Comparison of ENCODE assay signal across 9 mouse cellular contexts in genomic region chr8:84771941-84772378, GRCm38 (mm10). TPM values are rescaled to one million over a fixed set of nuclear protein-coding genes. Genes with fewer than 3 reads are reported as not detected.
DNase-seq lines count a peak whose midpoint lies in the region; ATAC-seq lines count a peak whose summit lies in the region.
"Had no signal": no experiment of that assay in that cellular context is flagged by ENCODE, and none has a peak within 500 bp of the region (broad histone marks: within the 10 kb centered on the region; RNA-seq: fewer than 3 reads in every experiment).

No protein-coding gene starts in this region.

- intact Hi-C loops in heart, postnatal 14 days (cut with DNase I), result no loop called here

- no peaks in the 10 kb centered on the region for H3K9me3 ChIP-seq in heart, embryonic 14.5 days (ENCODE audit: control insufficient read depth, low read length)
- H3K9me3 ChIP-seq in forebrain, embryonic 10.5 days, result no peaks in the 10 kb centered on the region
- no peaks in the 10 kb centered on the region for H3K9me3 ChIP-seq in limb, embryonic 13.5 days
- no peaks in the 10 kb centered on the region for H3K9me3 ChIP-seq in stomach, embryonic 15.5 days
- H3K9me3 ChIP-seq: G1E had no signal

- ATAC-seq in heart, embryonic 14.5 days (ENCODE audit: insufficient number of reproducible peaks, insufficient read depth, low FRiP score, low read depth), result no peak
- ATAC-seq in limb, embryonic 13.5 days (ENCODE audit: low FRiP score, low read depth), result no peak
- ATAC-seq in stomach, embryonic 15.5 days (ENCODE audit: insufficient read depth, low FRiP score, low read depth), result no peak
- no peak for ATAC-seq in frontal cortex, adult (ENCODE audit: low TSS enrichment)

- peaks cover 50% of the 10 kb centered on the region for H3K27me3 ChIP-seq in heart, embryonic 14.5 days (ENCODE audit: control insufficient read depth, insufficient read depth, low read length)
- peaks cover 100% of the 10 kb centered on the region for H3K27me3 ChIP-seq in forebrain, embryonic 10.5 days (ENCODE audit: poor library complexity, severe bottlenecking)
- H3K27me3 ChIP-seq in limb, embryonic 13.5 days, result peaks cover 43% of the 10 kb centered on the region
- H3K27me3 ChIP-seq in stomach, embryonic 15.5 days (replicated peaks), result peaks cover 25% of the 10 kb centered on the region; the same call in 1 of the 2 replicates

- no peak for DNase-seq in heart, postnatal 14 days
- peak; percentile 58 for DNase-seq in R1 (ENCODE audit: low read depth, low spot score)
- DNase-seq in forebrain, embryonic 10.5 days (ENCODE audit: extremely low spot score, low spot score), result peak; percentile 50
- no peak for DNase-seq in thymus, postnatal 0 days (ENCODE audit: low spot score)

- H3K36me3 ChIP-seq in heart, embryonic 14.5 days (ENCODE audit: control insufficient read depth, insufficient read depth, low read length), result peaks cover 17% of the 10 kb centered on the region; the same call in 1 of the 2 replicates
- no peaks in the 10 kb centered on the region; the same call in 1 of the 2 replicates for H3K36me3 ChIP-seq in forebrain, embryonic 10.5 days (replicated peaks)
- peaks cover 49% of the 10 kb centered on the region for H3K36me3 ChIP-seq in limb, embryonic 13.5 days
- H3K36me3 ChIP-seq in stomach, embryonic 15.5 days, result peaks cover 14% of the 10 kb centered on the region; the same call in 1 of the 2 replicates

- no peak overlapping the region for H3K9ac ChIP-seq in heart, embryonic 14.5 days (ENCODE audit: low read length)
- H3K9ac ChIP-seq in limb, embryonic 13.5 days, result peak overlapping the region; percentile 61
- H3K9ac ChIP-seq in stomach, embryonic 15.5 days, result no peak overlapping the region

- 18% methylated on average over 34 of the region's 34 CpGs for WGBS in heart, embryonic 14.5 days
- 1% methylated on average over 34 of the region's 34 CpGs for WGBS in forebrain, embryonic 10.5 days
- 6% methylated on average over 34 of the region's 34 CpGs for WGBS in limb, embryonic 13.5 days
- WGBS in stomach, embryonic 15.5 days, result 20% methylated on average over 34 of the region's 34 CpGs

- H3K4me1 ChIP-seq in heart, embryonic 14.5 days (ENCODE audit: control insufficient read depth in 2 of 2, insufficient read depth in 2 of 2, low read length in 2 of 2), result peaks cover 16 to 37% of the 10 kb centered on the region in 2 experiments; a peak in 3 of 4 replicates
- peaks cover 73% of the 10 kb centered on the region for H3K4me1 ChIP-seq in forebrain, embryonic 10.5 days
- H3K4me1 ChIP-seq in limb, embryonic 13.5 days, result peaks cover 70% of the 10 kb centered on the region
- peaks cover 42% of the 10 kb centered on the region for H3K4me1 ChIP-seq in stomach, embryonic 15.5 days

- H3K4me3 ChIP-seq in heart, embryonic 14.5 days (ENCODE audit: control insufficient read depth in 1 of 2, insufficient read depth in 1 of 2, low read depth in 1 of 2, low read length in 2 of 2), result peak overlapping the region in 1 of 2 experiments; percentile 10; a peak in 1 of 4 replicates
- H3K4me3 ChIP-seq in forebrain, embryonic 10.5 days, result peak overlapping the region; percentile 32
- H3K4me3 ChIP-seq in limb, embryonic 13.5 days, result peak overlapping the region; percentile 43
- H3K4me3 ChIP-seq in stomach, embryonic 15.5 days (replicated peaks), result peak overlapping the region; percentile 13; the same call in 1 of the 2 replicates

- peak overlapping the region; percentile 37 for H3K4me2 ChIP-seq in heart, embryonic 14.5 days (ENCODE audit: low read length)
- H3K4me2 ChIP-seq in limb, embryonic 13.5 days (replicated peaks), result peak overlapping the region; percentile 68
- peak overlapping the region; percentile 41 for H3K4me2 ChIP-seq in stomach, embryonic 15.5 days

- no peak overlapping the region for H3K27ac ChIP-seq in heart, embryonic 14.5 days (replicated peaks in 1 of 2; ENCODE audit: control insufficient read depth in 1 of 2, insufficient read depth in 1 of 2, low read depth in 2 of 2, low read length in 2 of 2)
- H3K27ac ChIP-seq in forebrain, embryonic 10.5 days, result peak overlapping the region; percentile 20; the same call in 1 of the 2 replicates
- H3K27ac ChIP-seq in limb, embryonic 13.5 days, result no peak overlapping the region
- peak overlapping the region; percentile 84 for H3K27ac ChIP-seq in stomach, embryonic 15.5 days

RNA-seq across cellular contexts. Expression of gene Nfix, which starts 28.2 kb away (rescaled TPM):
- polyA plus RNA-seq in heart, embryonic 14.5 days (2014; fragmentation: Nextera tagmentation; extraction: Ambion mirVana), result 16.3 and 16.8 TPM in 2 replicates
- 100 to 1,000 TPM; 276 to 280 TPM for total RNA-seq in heart, postnatal 14 days (2021)
- 0.46 and 1.8 TPM in 2 replicates for polyA plus RNA-seq in forebrain, embryonic 10.5 days (2016; fragmentation: Nextera tagmentation; extraction: Ambion mirVana)
- 46.9 and 48.0 TPM in 2 replicates for polyA plus RNA-seq in limb, embryonic 13.5 days (2015; fragmentation: Nextera tagmentation; extraction: Ambion mirVana)
- 28.7 and 29.3 TPM in 2 replicates for polyA plus RNA-seq in stomach, embryonic 15.5 days (2015; fragmentation: Nextera tagmentation; extraction: Ambion mirVana)
- polyA plus RNA-seq in thymus, postnatal 0 days (2015; fragmentation: Nextera tagmentation; extraction: Ambion mirVana), result 7.2 and 11.7 TPM in 2 replicates

RNA-seq across cellular contexts. Expression of gene G430095P16Rik, which starts 49.2 kb away (rescaled TPM):
- polyA plus RNA-seq in heart, embryonic 14.5 days (2014; fragmentation: Nextera tagmentation; extraction: Ambion mirVana), result 5.2 and 5.9 TPM in 2 replicates
- total RNA-seq in heart, postnatal 14 days (2021), result under 1 TPM; 0.54 to 0.69 TPM
- polyA plus RNA-seq in forebrain, embryonic 10.5 days (2016; fragmentation: Nextera tagmentation; extraction: Ambion mirVana), result 1.3 and 2.1 TPM in 2 replicates
- polyA plus RNA-seq in limb, embryonic 13.5 days (2015; fragmentation: Nextera tagmentation; extraction: Ambion mirVana), result 7.1 and 9.8 TPM in 2 replicates
- polyA plus RNA-seq in stomach, embryonic 15.5 days (2015; fragmentation: Nextera tagmentation; extraction: Ambion mirVana), result 3.5 and 4.1 TPM in 2 replicates
- polyA plus RNA-seq in thymus, postnatal 0 days (2015; fragmentation: Nextera tagmentation; extraction: Ambion mirVana), result 2.4 and 3.6 TPM in 2 replicates

RNA-seq across cellular contexts. Expression of gene Dand5, which starts 50.7 kb away (rescaled TPM):
- 5.9 and 6.6 TPM in 2 replicates for polyA plus RNA-seq in heart, embryonic 14.5 days (2014; fragmentation: Nextera tagmentation; extraction: Ambion mirVana)
- 1 to 10 TPM; 6.1 to 6.4 TPM for total RNA-seq in heart, postnatal 14 days (2021)
- polyA plus RNA-seq in forebrain, embryonic 10.5 days (2016; fragmentation: Nextera tagmentation; extraction: Ambion mirVana), result 2.9 and 3.5 TPM in 2 replicates
- polyA plus RNA-seq in limb, embryonic 13.5 days (2015; fragmentation: Nextera tagmentation; extraction: Ambion mirVana), result 6.3 TPM in 2 replicates
- polyA plus RNA-seq in stomach, embryonic 15.5 days (2015; fragmentation: Nextera tagmentation; extraction: Ambion mirVana), result 6.3 and 6.9 TPM in 2 replicates
- polyA plus RNA-seq in thymus, postnatal 0 days (2015; fragmentation: Nextera tagmentation; extraction: Ambion mirVana), result 4.0 and 4.4 TPM in 2 replicates

RNA-seq across cellular contexts. Expression of gene Gadd45gip1, which starts 59.4 kb away (rescaled TPM):
- polyA plus RNA-seq in heart, embryonic 14.5 days (2014; fragmentation: Nextera tagmentation; extraction: Ambion mirVana), result 49.9 and 53.0 TPM in 2 replicates
- total RNA-seq in heart, postnatal 14 days (2021), result 10 to 100 TPM; 23.0 to 25.0 TPM
- 49.1 and 49.6 TPM in 2 replicates for polyA plus RNA-seq in forebrain, embryonic 10.5 days (2016; fragmentation: Nextera tagmentation; extraction: Ambion mirVana)
- polyA plus RNA-seq in limb, embryonic 13.5 days (2015; fragmentation: Nextera tagmentation; extraction: Ambion mirVana), result 48.1 and 48.4 TPM in 2 replicates
- polyA plus RNA-seq in stomach, embryonic 15.5 days (2015; fragmentation: Nextera tagmentation; extraction: Ambion mirVana), result 52.7 and 54.5 TPM in 2 replicates
- polyA plus RNA-seq in thymus, postnatal 0 days (2015; fragmentation: Nextera tagmentation; extraction: Ambion mirVana), result 56.4 and 57.4 TPM in 2 replicates

Comparison
In these comparisons a context has a peak if more than half of its experiments do, and no peak if none do; other contexts are left out.
1. H3K27ac ChIP-seq: peak in forebrain, embryonic 10.5 days (single experiment) and stomach, embryonic 15.5 days (single experiment); none in heart, embryonic 14.5 days (0 of 2) and limb, embryonic 13.5 days (single experiment).
2. DNase-seq: peak in R1 (single experiment) and forebrain, embryonic 10.5 days (single experiment); none in heart, postnatal 14 days (0 of 2) and thymus, postnatal 0 days (single experiment).
3. Peak in every context shown above with its lines, with median percentiles within 50 percentile points of each other: H3K4me2 ChIP-seq.